Mouse (Mus musculus) liver, embryonic 14.5 days (tissue): ENCODE measurements around the gene Kcnj11.

ENCODE experiments used
- CTCF ChIP-seq: IDR thresholded peaks from 2 replicates; pipeline ENCODE4 v1.5.1; 2016; ENCODE audit warnings: antibody characterized with exemption, low read depth, control low read depth
- EP300 ChIP-seq: IDR thresholded peaks from 2 replicates; pipeline ENCODE4 v1.6.1; 2016; ENCODE audit warnings: antibody characterized with exemption, low read depth

DNA sequence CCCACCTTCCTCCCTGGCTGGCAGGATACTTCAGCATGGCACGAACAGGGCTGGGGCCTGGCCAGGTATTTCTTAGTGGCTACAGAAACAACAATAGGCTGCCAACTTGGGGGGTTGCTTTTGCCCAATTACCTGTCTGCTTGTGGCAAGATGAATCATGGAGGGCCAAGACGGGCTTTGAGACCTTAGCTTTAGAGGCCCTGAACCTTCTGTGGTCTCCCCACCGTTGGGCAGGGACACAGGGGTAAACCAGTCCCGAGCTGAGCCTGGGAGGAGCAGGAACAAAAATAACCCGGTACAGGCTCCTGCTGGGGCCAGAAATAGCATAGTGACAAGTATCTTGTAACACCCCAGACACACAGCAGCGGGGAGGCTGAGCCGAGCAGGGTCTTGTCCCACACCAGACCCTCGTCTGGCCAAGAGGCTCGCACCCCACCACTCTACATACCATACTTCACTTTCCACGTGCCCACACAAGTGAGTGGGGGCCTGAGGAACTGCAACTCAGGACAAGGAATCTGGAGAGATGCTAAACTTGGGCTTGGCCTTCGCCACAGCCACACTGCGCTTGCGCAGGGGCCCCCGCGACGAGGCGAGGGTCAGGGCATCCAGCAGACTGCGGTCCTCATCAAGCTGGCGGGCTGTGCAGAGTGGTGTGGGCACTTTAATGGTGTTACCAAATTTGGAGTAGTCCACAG lies 2.2 kb downstream of the Kcnj11 start:
- TF ChIP-seq CTCF (no peak), EP300 (no peak)
